16 mouse cellular contexts compared by ENCODE assay signal in genomic region chr16:35813119-35813518, GRCm38 (mm10).
"Had no signal": no experiment of that assay in that cellular context is flagged by ENCODE, and none has a peak within 500 bp of the region (broad histone marks: within the 10 kb centered on the region; RNA-seq: fewer than 3 reads in every experiment).

No protein-coding gene starts in this region.

- ATAC-seq: inflammation-experienced regulatory T-cells, adult 6 months had no signal

- H3K4me3 ChIP-seq: limb, embryonic 13.5 days; midbrain, embryonic 10.5 days; neural tube, embryonic 12.5 days had no signal

- H3K27ac ChIP-seq: limb, embryonic 13.5 days; liver, embryonic 14.5 days; midbrain, embryonic 10.5 days; neural tube, embryonic 12.5 days had no signal

- H3K9ac ChIP-seq: limb, embryonic 13.5 days; liver, embryonic 14.5 days; neural tube, embryonic 12.5 days had no signal

- H3K4me1 ChIP-seq: limb, embryonic 13.5 days; midbrain, embryonic 10.5 days; neural tube, embryonic 12.5 days had no signal

- DNase-seq: kidney, adult 9 months; kidney, postnatal 10 days; kidney, postnatal 4 days; left cerebral cortex, postnatal 4 days; lung, adult 18-20 months; lung, postnatal 4 days; midbrain, embryonic 14.5 days; right cerebral cortex, postnatal 4 days; spleen, adult 18-20 months; thymus, adult 2 months; thymus, postnatal 25 days had no signal

- H3K4me2 ChIP-seq: limb, embryonic 13.5 days; neural tube, embryonic 12.5 days had no signal

- H3K27me3 ChIP-seq: limb, embryonic 13.5 days; neural tube, embryonic 12.5 days had no signal

- H3K9me3 ChIP-seq: limb, embryonic 13.5 days; midbrain, embryonic 10.5 days; neural tube, embryonic 12.5 days had no signal

- H3K36me3 ChIP-seq: limb, embryonic 13.5 days had no signal
